Mouse (Mus musculus): ENCODE measurements around the gene Eya3. TPM values are rescaled to one million over a fixed set of nuclear protein-coding genes. Genes with fewer than 3 reads are reported as not detected.
"Not testable (repeated sequence)": the region's sequence is repeated elsewhere in the genome, so short reads cannot be mapped to it uniquely, and the experiment has no call there.

Gene Eya3
- polyA plus RNA-seq, 1 experiment = 78.7 TPM

- Histone ChIP-seq H3K4me1 (ENCODE audit: control insufficient read depth, insufficient read depth, low read length) (peaks cover 3% of the 10 kb centered on the region), H3K9ac (ENCODE audit: low read depth, poor library complexity, severe bottlenecking) (no peak overlapping the region), H3K36me3 (ENCODE audit: control insufficient read depth, insufficient read depth, low read length, poor library complexity, severe bottlenecking) (no peaks in the 10 kb centered on the region), H3K27me3 (ENCODE audit: control insufficient read depth, insufficient read depth, low read length, poor library complexity, severe bottlenecking) (no peaks in the 10 kb centered on the region), H3K9me3 (replicated peaks; ENCODE audit: control insufficient read depth, insufficient read depth, low read length, poor library complexity, severe bottlenecking) (no peaks in the 10 kb centered on the region), H3K4me3 (ENCODE audit: low read depth, low read length) (no peak overlapping the region), H3K27ac (ENCODE audit: insufficient read depth, low read length) (no peak overlapping the region)
- no peak for TF ChIP-seq EP300 (IDR thresholded peaks at IDR 0.05; ENCODE audit: insufficient read depth, low read depth, low read length)
- TF ChIP-seq POLR2A (IDR thresholded peaks at IDR 0.05; ENCODE audit: insufficient read depth, low read length) = no peak
- no peak for TF ChIP-seq CTCF (IDR thresholded peaks at IDR 0.05; ENCODE audit: low read depth, low read length)
Measured at GRCm38 (mm10) chr4:132757633-132758351, 119.0 kb downstream of the Eya3 start.

- no peak overlapping the region for H3K9ac ChIP-seq (ENCODE audit: low read depth, poor library complexity, severe bottlenecking)
- H3K27me3 ChIP-seq (ENCODE audit: control insufficient read depth, insufficient read depth, low read length, poor library complexity, severe bottlenecking) = no peaks in the 10 kb centered on the region
- TF ChIP-seq POLR2A (IDR thresholded peaks at IDR 0.05; ENCODE audit: insufficient read depth, low read length) = no peak
- no peak for TF ChIP-seq CTCF (IDR thresholded peaks at IDR 0.05; ENCODE audit: low read depth, low read length)
- TF ChIP-seq EP300 (IDR thresholded peaks at IDR 0.05; ENCODE audit: insufficient read depth, low read depth, low read length) = no peak
- no peaks in the 10 kb centered on the region for H3K4me1 ChIP-seq (ENCODE audit: control insufficient read depth, insufficient read depth, low read length)
- no peaks in the 10 kb centered on the region for H3K36me3 ChIP-seq (ENCODE audit: control insufficient read depth, insufficient read depth, low read length, poor library complexity, severe bottlenecking)
- H3K27ac ChIP-seq (ENCODE audit: insufficient read depth, low read length) = no peak overlapping the region
- H3K9me3 ChIP-seq (replicated peaks; ENCODE audit: control insufficient read depth, insufficient read depth, low read length, poor library complexity, severe bottlenecking) = no peaks in the 10 kb centered on the region
- H3K4me3 ChIP-seq (ENCODE audit: low read depth, low read length) = no peak overlapping the region
Measured at GRCm38 (mm10) chr4:132760296-132760695, 121.5 kb downstream of the Eya3 start.

- H3K27ac ChIP-seq (ENCODE audit: insufficient read depth, low read length) = no peak overlapping the region
- no peaks in the 10 kb centered on the region for H3K9me3 ChIP-seq (replicated peaks; ENCODE audit: control insufficient read depth, insufficient read depth, low read length, poor library complexity, severe bottlenecking)
- H3K9ac ChIP-seq (ENCODE audit: low read depth, poor library complexity, severe bottlenecking) = no peak overlapping the region
- no peaks in the 10 kb centered on the region for H3K27me3 ChIP-seq (ENCODE audit: control insufficient read depth, insufficient read depth, low read length, poor library complexity, severe bottlenecking)
- no peaks in the 10 kb centered on the region for H3K36me3 ChIP-seq (ENCODE audit: control insufficient read depth, insufficient read depth, low read length, poor library complexity, severe bottlenecking)
- no peak overlapping the region for H3K4me3 ChIP-seq (ENCODE audit: low read depth, low read length)
- TF ChIP-seq CTCF (IDR thresholded peaks at IDR 0.05; ENCODE audit: low read depth, low read length) (no peak), EP300 (IDR thresholded peaks at IDR 0.05; ENCODE audit: insufficient read depth, low read depth, low read length) (no peak), POLR2A (IDR thresholded peaks at IDR 0.05; ENCODE audit: insufficient read depth, low read length) (no peak)
- H3K4me1 ChIP-seq (ENCODE audit: control insufficient read depth, insufficient read depth, low read length) = no peaks in the 10 kb centered on the region
Measured at GRCm38 (mm10) chr4:132762602-132763001, 123.8 kb downstream of the Eya3 start.

GRCm38 (mm10) chr4:132763125-132763524 lies 124.3 kb downstream of the Eya3 start:
- H3K27ac ChIP-seq (ENCODE audit: insufficient read depth, low read length); H3K4me1 ChIP-seq (ENCODE audit: control insufficient read depth, insufficient read depth, low read length); H3K9ac ChIP-seq (ENCODE audit: low read depth, poor library complexity, severe bottlenecking); H3K4me3 ChIP-seq (ENCODE audit: low read depth, low read length); H3K9me3 ChIP-seq (replicated peaks; ENCODE audit: control insufficient read depth, insufficient read depth, low read length, poor library complexity, severe bottlenecking); H3K27me3 ChIP-seq (ENCODE audit: control insufficient read depth, insufficient read depth, low read length, poor library complexity, severe bottlenecking); H3K36me3 ChIP-seq (ENCODE audit: control insufficient read depth, insufficient read depth, low read length, poor library complexity, severe bottlenecking): not testable (repeated sequence)
- TF ChIP-seq CTCF (IDR thresholded peaks at IDR 0.05; ENCODE audit: low read depth, low read length) = peak; percentile 50

GRCm38 (mm10) chr4:132767914-132768876 lies 129.4 kb downstream of the Eya3 start, which contains the start of gene Rpa2:
Rpa2 (plus strand) TSS chr4:132768332.
- H3K4me3 ChIP-seq (ENCODE audit: low read depth, low read length) = peak within 1 kb of the TSS; percentile 94
- no peaks in the 10 kb centered on the region for H3K4me1 ChIP-seq (ENCODE audit: control insufficient read depth, insufficient read depth, low read length)
- H3K36me3 ChIP-seq (ENCODE audit: control insufficient read depth, insufficient read depth, low read length, poor library complexity, severe bottlenecking) = peaks cover 31% of the 10 kb centered on the region
- TF ChIP-seq POLR2A (IDR thresholded peaks at IDR 0.05; ENCODE audit: insufficient read depth, low read length) (peak; percentile 50), EP300 (IDR thresholded peaks at IDR 0.05; ENCODE audit: insufficient read depth, low read depth, low read length) (no peak)
- H3K27ac ChIP-seq (ENCODE audit: insufficient read depth, low read length) = 0 out of 2 replicates have a peak within 1 kb of the TSS, but pooled peaks have one; percentile 9
- H3K9me3 ChIP-seq (replicated peaks; ENCODE audit: control insufficient read depth, insufficient read depth, low read length, poor library complexity, severe bottlenecking) = no peaks in the 10 kb centered on the region
- H3K9ac ChIP-seq (ENCODE audit: low read depth, poor library complexity, severe bottlenecking) = peak within 1 kb of the TSS; percentile 92
- H3K27me3 ChIP-seq (ENCODE audit: control insufficient read depth, insufficient read depth, low read length, poor library complexity, severe bottlenecking) = no peaks in the 10 kb centered on the region

- Histone ChIP-seq H3K4me3 (ENCODE audit: low read depth, low read length) (no peak overlapping the region), H3K9ac (ENCODE audit: low read depth, poor library complexity, severe bottlenecking) (no peak overlapping the region), H3K27ac (ENCODE audit: insufficient read depth, low read length) (no peak overlapping the region), H3K27me3 (ENCODE audit: control insufficient read depth, insufficient read depth, low read length, poor library complexity, severe bottlenecking) (no peaks in the 10 kb centered on the region), H3K36me3 (ENCODE audit: control insufficient read depth, insufficient read depth, low read length, poor library complexity, severe bottlenecking) (peaks cover 63% of the 10 kb centered on the region), H3K9me3 (replicated peaks; ENCODE audit: control insufficient read depth, insufficient read depth, low read length, poor library complexity, severe bottlenecking) (no peaks in the 10 kb centered on the region), H3K4me1 (ENCODE audit: control insufficient read depth, insufficient read depth, low read length) (no peaks in the 10 kb centered on the region)
- TF ChIP-seq POLR2A (IDR thresholded peaks at IDR 0.05; ENCODE audit: insufficient read depth, low read length) (no peak), EP300 (IDR thresholded peaks at IDR 0.05; ENCODE audit: insufficient read depth, low read depth, low read length) (no peak), CTCF (IDR thresholded peaks at IDR 0.05; ENCODE audit: low read depth, low read length) (no peak)
Measured at GRCm38 (mm10) chr4:132771776-132772175, 133.0 kb downstream of the Eya3 start.

Other genes with a start within 250 kb of the Eya3 start
- gene Phactr4, start 216.5 kb upstream of the Eya3 start, polyA plus RNA-seq (2011; ENCODE audit: insufficient read depth, insufficient read length, low read depth, missing spikeins) = 31.5 and 35.1 TPM in 2 replicates
- gene Med18, start 175.1 kb upstream of the Eya3 start, polyA plus RNA-seq (2011; ENCODE audit: insufficient read depth, insufficient read length, low read depth, missing spikeins) = 22.5 and 24.4 TPM in 2 replicates
- 41.6 TPM in 2 replicates for gene Sesn2, start 128.5 kb upstream of the Eya3 start, polyA plus RNA-seq (2011; ENCODE audit: insufficient read depth, insufficient read length, low read depth, missing spikeins)
- gene Atpif1, start 105.3 kb upstream of the Eya3 start, polyA plus RNA-seq (2011; ENCODE audit: insufficient read depth, insufficient read length, low read depth, missing spikeins) = 461 and 512 TPM in 2 replicates
- 340 and 348 TPM in 2 replicates for gene Dnajc8, start 103.4 kb upstream of the Eya3 start, polyA plus RNA-seq (2011; ENCODE audit: insufficient read depth, insufficient read length, low read depth, missing spikeins)
- 0.22 and 0.30 TPM in 2 replicates for gene Ptafr, start 74.9 kb upstream of the Eya3 start, polyA plus RNA-seq (2011; ENCODE audit: insufficient read depth, insufficient read length, low read depth, missing spikeins)
- 6.3 and 8.1 TPM in 2 replicates for gene Xkr8, start 93.6 kb downstream of the Eya3 start, polyA plus RNA-seq (2011; ENCODE audit: insufficient read depth, insufficient read length, low read depth, missing spikeins)
- gene Smpdl3b, start 118.3 kb downstream of the Eya3 start, polyA plus RNA-seq (2011; ENCODE audit: insufficient read depth, insufficient read length, low read depth, missing spikeins) = 6.3 and 6.4 TPM in 2 replicates
- gene Rpa2, start 129.3 kb downstream of the Eya3 start, polyA plus RNA-seq (2011; ENCODE audit: insufficient read depth, insufficient read length, low read depth, missing spikeins) = 78.2 and 78.7 TPM in 2 replicates
- gene Themis2, start 157.4 kb downstream of the Eya3 start, polyA plus RNA-seq (2011; ENCODE audit: insufficient read depth, insufficient read length, low read depth, missing spikeins) = 0.72 and 0.84 TPM in 2 replicates
- gene Ppp1r8, start 204.2 kb downstream of the Eya3 start, polyA plus RNA-seq (2011; ENCODE audit: insufficient read depth, insufficient read length, low read depth, missing spikeins) = 91.6 and 95.2 TPM in 2 replicates
- gene Stx12, start 245.5 kb downstream of the Eya3 start, polyA plus RNA-seq (2011; ENCODE audit: insufficient read depth, insufficient read length, low read depth, missing spikeins) = 53.0 and 58.4 TPM in 2 replicates